Mouse (Mus musculus): Measurements from ENCODE around the gene Zfp36. TPM values are rescaled to one million over a fixed set of nuclear protein-coding genes. Genes with fewer than 3 reads are reported as not detected.

The Zfp36 gene
- polyA plus RNA-seq, 1 experiment, result 23.4 TPM

GRCm38 (mm10) chr7:28378066-28378690, 1.9 kb downstream of the Zfp36 start:
- TF ChIP-seq POLR2A (IDR thresholded peaks at IDR 0.05; ENCODE audit: low read depth, low read length), result peak; percentile 58
- TF ChIP-seq CTCF (IDR thresholded peaks at IDR 0.05; ENCODE audit: borderline replicate concordance, insufficient read depth, low read length), result no peak
- H3K4me1 ChIP-seq (ENCODE audit: control insufficient read depth, insufficient read depth, low read length), result peaks cover 9% of the 10 kb centered on the region; the same call in 1 of the 2 replicates
- peak overlapping the region; percentile 79 for H3K27ac ChIP-seq (ENCODE audit: insufficient read depth, low read length)
- H3K4me3 ChIP-seq (ENCODE audit: insufficient read depth, low read length), result peak overlapping the region; percentile 87

DNA sequence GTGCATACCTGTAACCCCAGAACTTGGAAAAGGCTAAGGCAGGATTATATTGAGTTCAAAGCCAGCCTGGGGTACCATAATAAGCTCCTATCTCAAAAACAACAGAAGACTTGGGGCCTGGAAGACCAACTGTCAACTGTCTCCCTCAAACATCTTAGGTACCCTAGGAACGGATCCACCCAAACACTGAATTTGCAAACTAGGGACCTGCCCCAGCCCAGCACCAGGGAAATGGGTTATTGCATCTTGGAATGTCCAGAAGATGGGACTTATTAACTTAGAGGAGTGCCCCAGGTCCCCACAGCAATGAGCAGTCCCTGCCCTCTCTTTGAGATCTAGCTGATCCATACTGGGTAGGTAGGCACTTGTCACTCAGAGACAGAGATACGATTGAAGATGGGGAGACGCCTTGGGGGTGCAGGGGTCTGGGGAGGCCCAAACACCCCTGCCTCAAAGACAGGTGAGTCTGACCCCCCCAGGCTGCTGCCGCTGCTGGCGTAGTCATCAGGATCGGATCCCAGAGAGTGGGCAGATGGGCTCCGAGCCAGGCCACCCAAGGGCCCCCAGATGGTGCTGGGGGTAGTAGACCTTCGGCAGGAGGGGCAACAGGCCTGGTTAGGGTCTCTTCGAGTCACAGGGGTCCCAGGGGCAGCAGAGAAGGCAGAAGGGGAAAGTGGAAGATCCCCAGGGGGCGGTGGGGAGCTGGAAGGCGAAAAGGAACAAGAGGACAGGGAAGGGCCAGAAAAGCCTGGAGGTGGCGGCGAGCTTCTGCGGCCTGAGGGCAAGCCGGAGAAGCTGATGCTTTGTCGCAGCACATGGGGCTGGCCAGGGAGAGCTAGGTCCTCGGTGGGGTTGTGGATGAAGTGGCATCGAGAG, 2.6 kb downstream of the Zfp36 start:
- peak overlapping the region; percentile 79 for H3K27ac ChIP-seq (ENCODE audit: insufficient read depth, low read length)
- no peak for TF ChIP-seq POLR2A (IDR thresholded peaks at IDR 0.05; ENCODE audit: low read depth, low read length)
- H3K4me3 ChIP-seq (ENCODE audit: insufficient read depth, low read length), result peak overlapping the region; percentile 87
- H3K4me1 ChIP-seq (ENCODE audit: control insufficient read depth, insufficient read depth, low read length), result peaks cover 2% of the 10 kb centered on the region; the same call in 1 of the 2 replicates

DNA sequence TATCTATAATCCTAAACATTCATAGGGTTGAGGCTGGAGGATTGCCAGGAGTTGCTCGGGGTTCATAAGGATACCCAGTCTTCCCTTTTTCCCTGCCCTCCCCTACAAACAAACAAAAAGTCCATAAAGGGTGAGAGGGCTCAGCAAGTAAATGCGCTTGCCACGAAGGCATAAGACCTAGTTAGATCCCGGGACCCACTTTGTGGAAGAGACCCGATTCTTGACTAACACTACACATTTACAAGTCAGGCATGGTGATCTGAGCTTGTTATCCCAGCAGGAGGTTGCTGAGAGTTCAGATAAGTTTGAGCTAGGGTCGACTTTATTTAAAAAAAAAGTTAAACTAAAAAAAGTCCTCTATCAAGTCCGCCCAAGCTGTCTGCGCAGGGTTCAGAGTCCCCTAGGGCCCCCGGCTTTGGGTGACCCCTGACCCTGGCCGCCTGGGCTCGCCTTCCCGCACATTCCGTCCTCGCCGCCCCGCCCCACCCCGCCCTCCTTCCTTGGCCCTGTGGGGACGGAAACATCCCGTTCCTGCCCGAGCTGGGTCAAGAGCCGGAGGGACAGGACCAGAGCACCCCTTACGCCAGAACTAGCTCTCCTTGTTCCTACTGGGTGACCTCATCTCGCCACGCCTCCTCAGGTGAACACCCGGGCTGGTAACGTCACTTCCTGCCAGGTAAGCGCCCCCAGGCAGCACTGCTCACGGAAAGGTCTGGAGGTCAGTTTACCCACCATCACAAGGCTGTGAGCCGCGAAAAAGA, 3.9 kb downstream of the Zfp36 start:
- Histone ChIP-seq H3K4me1 (ENCODE audit: control insufficient read depth, insufficient read depth, low read length) (peaks cover 2% of the 10 kb centered on the region; the same call in 1 of the 2 replicates), H3K27ac (ENCODE audit: insufficient read depth, low read length) (peak overlapping the region; percentile 99), H3K4me3 (ENCODE audit: insufficient read depth, low read length) (peak overlapping the region; percentile 31)
- no peak for TF ChIP-seq CTCF (IDR thresholded peaks at IDR 0.05; ENCODE audit: borderline replicate concordance, insufficient read depth, low read length)
- peak; percentile 72 for TF ChIP-seq POLR2A (IDR thresholded peaks at IDR 0.05; ENCODE audit: low read depth, low read length)

GRCm38 (mm10) chr7:28375176-28375921, 4.7 kb downstream of the Zfp36 start:
- Histone ChIP-seq H3K4me1 (ENCODE audit: control insufficient read depth, insufficient read depth, low read length) (peaks cover 3% of the 10 kb centered on the region; the same call in 1 of the 2 replicates), H3K27ac (ENCODE audit: insufficient read depth, low read length) (peak overlapping the region; percentile 99), H3K4me3 (ENCODE audit: insufficient read depth, low read length) (peak overlapping the region; percentile 52)
- TF ChIP-seq CTCF (IDR thresholded peaks at IDR 0.05; ENCODE audit: borderline replicate concordance, insufficient read depth, low read length), result no peak
- peak; percentile 69 for TF ChIP-seq POLR2A (IDR thresholded peaks at IDR 0.05; ENCODE audit: low read depth, low read length)

DNA sequence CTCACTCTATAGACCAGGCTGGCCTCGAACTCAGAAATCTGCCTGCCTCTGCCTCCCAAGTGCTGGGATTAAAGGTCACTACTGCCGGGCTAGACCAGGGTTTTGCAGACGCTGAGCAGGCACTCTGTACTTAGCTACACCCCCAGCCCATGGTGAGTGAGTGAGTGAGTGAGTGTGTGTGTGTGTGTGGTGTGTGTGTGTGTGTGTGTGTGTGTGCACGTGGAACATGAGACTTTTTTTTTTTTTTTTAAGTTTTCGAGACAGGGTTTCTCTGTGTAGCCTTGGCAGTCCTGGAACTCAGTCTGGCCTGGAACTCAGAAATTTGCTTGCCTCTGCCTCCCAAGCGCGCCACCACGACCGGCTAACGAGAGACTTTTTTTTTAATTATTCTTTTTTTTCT, 5.4 kb downstream of the Zfp36 start:
- peak overlapping the region; percentile 97 for H3K27ac ChIP-seq (ENCODE audit: insufficient read depth, low read length)
- TF ChIP-seq CTCF (IDR thresholded peaks at IDR 0.05; ENCODE audit: borderline replicate concordance, insufficient read depth, low read length), result no peak
- no peak for TF ChIP-seq POLR2A (IDR thresholded peaks at IDR 0.05; ENCODE audit: low read depth, low read length)
- peaks cover 8% of the 10 kb centered on the region; the same call in 1 of the 2 replicates for H3K4me1 ChIP-seq (ENCODE audit: control insufficient read depth, insufficient read depth, low read length)
- no peak overlapping the region for H3K4me3 ChIP-seq (ENCODE audit: insufficient read depth, low read length)

DNA sequence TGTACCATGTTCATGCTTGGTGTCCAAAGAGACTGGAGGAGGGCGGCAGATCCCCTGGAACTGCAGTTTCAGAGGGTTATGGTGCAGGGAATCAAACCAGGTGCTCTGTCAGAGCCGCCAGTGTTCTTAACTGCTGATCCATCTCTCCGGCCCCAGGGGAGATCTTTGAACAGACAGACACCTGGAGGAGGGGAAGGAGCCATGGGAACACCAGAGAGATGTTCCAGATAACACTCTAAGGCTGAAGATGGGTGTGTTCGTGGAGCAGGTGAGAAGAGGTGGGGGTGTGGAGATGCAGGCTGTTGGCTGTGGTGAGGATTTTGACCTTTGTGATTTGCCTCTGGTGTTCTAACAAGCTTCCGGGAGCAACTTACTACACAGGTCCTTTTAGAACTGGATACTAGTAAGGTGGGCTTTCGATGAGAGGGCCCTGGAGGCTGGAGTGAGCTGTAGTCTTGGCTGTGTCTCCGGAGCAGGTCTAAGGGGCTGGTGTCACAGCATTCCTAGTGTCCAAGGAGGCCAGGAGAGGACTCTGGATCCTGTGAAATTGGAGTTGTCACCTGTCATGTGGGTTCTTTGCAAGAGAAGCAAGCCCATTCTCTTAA, 6.1 kb downstream of the Zfp36 start:
- TF ChIP-seq POLR2A (IDR thresholded peaks at IDR 0.05; ENCODE audit: low read depth, low read length), result no peak
- TF ChIP-seq CTCF (IDR thresholded peaks at IDR 0.05; ENCODE audit: borderline replicate concordance, insufficient read depth, low read length), result no peak
- peak overlapping the region; percentile 15; the same call in 1 of the 2 replicates for H3K27ac ChIP-seq (ENCODE audit: insufficient read depth, low read length)
- peaks cover 11% of the 10 kb centered on the region; the same call in 1 of the 2 replicates for H3K4me1 ChIP-seq (ENCODE audit: control insufficient read depth, insufficient read depth, low read length)
- H3K4me3 ChIP-seq (ENCODE audit: insufficient read depth, low read length), result no peak overlapping the region

GRCm38 (mm10) chr7:28373131-28373581, 6.9 kb downstream of the Zfp36 start:
- no peak for TF ChIP-seq POLR2A (IDR thresholded peaks at IDR 0.05; ENCODE audit: low read depth, low read length)
- no peak for TF ChIP-seq CTCF (IDR thresholded peaks at IDR 0.05; ENCODE audit: borderline replicate concordance, insufficient read depth, low read length)
- Histone ChIP-seq H3K27ac (ENCODE audit: insufficient read depth, low read length) (peak overlapping the region; percentile 87), H3K4me3 (ENCODE audit: insufficient read depth, low read length) (peak overlapping the region; percentile 17; the same call in 1 of the 2 replicates), H3K4me1 (ENCODE audit: control insufficient read depth, insufficient read depth, low read length) (peaks cover 13% of the 10 kb centered on the region; the same call in 1 of the 2 replicates)

- peak within 1 kb of the TSS; percentile 96 for H3K27ac ChIP-seq (ENCODE audit: insufficient read depth, low read length)
- TF ChIP-seq CTCF (IDR thresholded peaks at IDR 0.05; ENCODE audit: borderline replicate concordance, insufficient read depth, low read length) (no peak), POLR2A (IDR thresholded peaks at IDR 0.05; ENCODE audit: low read depth, low read length) (peak; percentile 82)
- peak within 1 kb of the TSS; percentile 97 for H3K4me3 ChIP-seq (ENCODE audit: insufficient read depth, low read length)
- H3K4me1 ChIP-seq (ENCODE audit: control insufficient read depth, insufficient read depth, low read length), result peaks cover 13% of the 10 kb centered on the region; the same call in 1 of the 2 replicates
Observed at GRCm38 (mm10) chr7:28372251-28373108, 7.6 kb downstream of the Zfp36 start, which contains the start of gene Plekhg2. TSS of gene Plekhg2 (minus strand) at chr7:28372599.
